Mouse (Mus musculus) thymus, adult 2 months (tissue): Measurements from ENCODE around the gene Rnf157. TPM values are rescaled to one million over a fixed set of nuclear protein-coding genes. Genes with fewer than 3 reads are reported as not detected.
"Not testable (repeated sequence)": the region's sequence is repeated elsewhere in the genome, so short reads cannot be mapped to it uniquely, and the experiment has no call there.

Source experiments
- DNase-seq: peaks from one replicate; pipeline ENCODE4 v3.0.0; 2021
- H3K27ac ChIP-seq: fragments of 200-500 bp; 2 replicates; pipeline ENCODE4 v1.5.1; 2012; ENCODE audit warnings: low read length, control low read depth; ENCODE audit not compliant: control insufficient read depth, insufficient read depth
- H3K27me3 ChIP-seq: fragments of 200-500 bp; 2 replicates; pipeline ENCODE4 v1.6.1; 2012; ENCODE audit warnings: mild to moderate bottlenecking, low read length, moderate library complexity, mixed read lengths; ENCODE audit not compliant: control insufficient read depth, insufficient read depth
- H3K36me3 ChIP-seq: fragments of 200-500 bp; 2 replicates; pipeline ENCODE4 v1.6.1; 2012; ENCODE audit warnings: mild to moderate bottlenecking, low read length, moderate library complexity; ENCODE audit not compliant: control insufficient read depth, insufficient read depth
- H3K4me1 ChIP-seq: fragments of 200-500 bp; replicated peaks from 2 replicates; pipeline ENCODE4 v1.6.1; 2012; ENCODE audit warnings: low read length; ENCODE audit not compliant: control insufficient read depth, insufficient read depth
- H3K4me3 ChIP-seq: fragments of 200-500 bp; 2 replicates; pipeline ENCODE4 v1.5.1; 2012; ENCODE audit warnings: mild to moderate bottlenecking, low read length, control low read depth, moderate library complexity; ENCODE audit not compliant: control insufficient read depth, insufficient read depth
- CTCF ChIP-seq: fragments of 200-500 bp; IDR thresholded peaks from 2 replicates; pipeline ENCODE4 v1.5.1; 2012; ENCODE audit warnings: mild to moderate bottlenecking, control low read depth, low read length, moderate library complexity, borderline replicate concordance; ENCODE audit not compliant: control insufficient read depth, poor library complexity, insufficient read depth; ENCODE audit errors: extremely low read depth
- POLR2A ChIP-seq: fragments of 200-500 bp; IDR thresholded peaks from 2 replicates; pipeline ENCODE4 v1.6.1; 2012; ENCODE audit warnings: mild to moderate bottlenecking, low read length, control low read depth, moderate library complexity; ENCODE audit not compliant: control insufficient read depth, poor library complexity, insufficient read depth; ENCODE audit errors: extremely low read depth
- WGBS: fragments of 180-500 bp; shearing (Covaris S2); methylation state at CpG from one replicate; pipeline ENCODE4 v1.1.7; 2018; 5-methylcytosine and 5-hydroxymethylcytosine counted together
- polyA plus RNA-seq: library from polyadenylated mRNA; depleted of rRNA; stranded (reverse); fragments of >200 nt; gene quantifications from 2 replicates; pipeline ENCODE4 v1.2.3, GENCODE M21; 2012

Gene Rnf157
- polyA plus RNA-seq, 1 experiment: 98.7 TPM

- no peaks in the 10 kb centered on the region for H3K36me3 ChIP-seq
- peak overlapping the region; percentile 11; the same call in 1 of the 2 replicates for H3K27ac ChIP-seq
- H3K4me1 ChIP-seq: peaks cover 20% of the 10 kb centered on the region
- H3K4me3 ChIP-seq: no peak overlapping the region
- no peak for TF ChIP-seq POLR2A
- TF ChIP-seq CTCF: no peak
- peak; percentile 40 for DNase-seq
- H3K27me3 ChIP-seq: no peaks in the 10 kb centered on the region
- WGBS: 6% methylated on average over 2 of the region's 2 CpGs
Observed at GRCm38 (mm10) chr11:116418194-116418840, 5.5 kb upstream of the Rnf157 start.

- Histone ChIP-seq H3K4me1 (peaks cover 21% of the 10 kb centered on the region), H3K36me3 (no peaks in the 10 kb centered on the region), H3K4me3 (no peak overlapping the region), H3K27ac (no peak overlapping the region), H3K27me3 (no peaks in the 10 kb centered on the region)
- DNase-seq: no peak
- TF ChIP-seq CTCF (no peak), POLR2A (no peak)
- WGBS: 94% methylated on average over 5 of the region's 5 CpGs
Observed at GRCm38 (mm10) chr11:116417054-116417453, 4.2 kb upstream of the Rnf157 start.

- Histone ChIP-seq H3K27ac (no peak overlapping the region), H3K27me3 (no peaks in the 10 kb centered on the region), H3K4me3 (no peak overlapping the region), H3K4me1 (peaks cover 22% of the 10 kb centered on the region), H3K36me3 (no peaks in the 10 kb centered on the region)
- TF ChIP-seq POLR2A: no peak
- no peak for TF ChIP-seq CTCF
- DNase-seq: no peak
- 66% methylated on average over 6 of the region's 6 CpGs for WGBS
Observed at GRCm38 (mm10) chr11:116416196-116416943, 3.5 kb upstream of the Rnf157 start.

GRCm38 (mm10) chr11:116413631-116414022, 795 bp upstream of the Rnf157 start:
- Histone ChIP-seq H3K4me3 (no peak overlapping the region), H3K4me1 (peaks cover 18% of the 10 kb centered on the region), H3K27me3 (no peaks in the 10 kb centered on the region), H3K36me3 (no peaks in the 10 kb centered on the region), H3K27ac (no peak overlapping the region)
- WGBS: 61% methylated on average over 4 of the region's 4 CpGs
- TF ChIP-seq POLR2A (no peak), CTCF (no peak)
- DNase-seq: no peak

GRCm38 (mm10) chr11:116412028-116412827, 604 bp downstream of the Rnf157 start:
- no peaks in the 10 kb centered on the region for H3K36me3 ChIP-seq
- TF ChIP-seq CTCF (no peak), POLR2A (no peak)
- no peak overlapping the region for H3K27ac ChIP-seq
- DNase-seq: peak; percentile 27
- no peaks in the 10 kb centered on the region for H3K27me3 ChIP-seq
- H3K4me1 ChIP-seq: peaks cover 9% of the 10 kb centered on the region
- H3K4me3 ChIP-seq: peak overlapping the region; percentile 60
- WGBS: under 1% methylated on average over 75 of the region's 76 CpGs

- H3K36me3 ChIP-seq: no peaks in the 10 kb centered on the region
- no peak overlapping the region for H3K27ac ChIP-seq
- DNase-seq: no peak
- 73% methylated on average over 6 of the region's 6 CpGs for WGBS
- peaks cover 9% of the 10 kb centered on the region for H3K4me1 ChIP-seq
- H3K4me3 ChIP-seq: no peak overlapping the region
- no peaks in the 10 kb centered on the region for H3K27me3 ChIP-seq
- TF ChIP-seq CTCF: no peak
- no peak for TF ChIP-seq POLR2A
Observed at GRCm38 (mm10) chr11:116411582-116411981, 1.2 kb downstream of the Rnf157 start.

GRCm38 (mm10) chr11:116410415-116410814, 2.4 kb downstream of the Rnf157 start:
- H3K27me3 ChIP-seq, H3K4me3 ChIP-seq, H3K36me3 ChIP-seq, H3K27ac ChIP-seq, DNase-seq: not testable (repeated sequence)
- H3K4me1 ChIP-seq: peaks cover 13% of the 10 kb centered on the region
- 91% methylated on average over 4 of the region's 4 CpGs for WGBS
